Mouse (Mus musculus) right cerebral cortex, postnatal 36 days (tissue): Measurements from ENCODE around the gene Neo1.
A peak's percentile ranks its signal among the peaks of the same experiment; 100 is the strongest.
"Not testable (repeated sequence)": the region's sequence is repeated elsewhere in the genome, so short reads cannot be mapped to it uniquely, and the experiment has no call there.

Source experiments
- DNase-seq, 2 experiments: peaks; one replicate each; pipeline ENCODE4 v3.0.0; 2022; ENCODE audit warnings: low spot score in 2 of 2, mixed read lengths in 1 of 2

Gene Neo1

GRCm38 (mm10) chr9:58989255-58989928 lies 46.8 kb downstream of the Neo1 start:
- no peak for DNase-seq

GRCm38 (mm10) chr9:58979034-58979433 lies 57.2 kb downstream of the Neo1 start:
- no peak for DNase-seq

DNA sequence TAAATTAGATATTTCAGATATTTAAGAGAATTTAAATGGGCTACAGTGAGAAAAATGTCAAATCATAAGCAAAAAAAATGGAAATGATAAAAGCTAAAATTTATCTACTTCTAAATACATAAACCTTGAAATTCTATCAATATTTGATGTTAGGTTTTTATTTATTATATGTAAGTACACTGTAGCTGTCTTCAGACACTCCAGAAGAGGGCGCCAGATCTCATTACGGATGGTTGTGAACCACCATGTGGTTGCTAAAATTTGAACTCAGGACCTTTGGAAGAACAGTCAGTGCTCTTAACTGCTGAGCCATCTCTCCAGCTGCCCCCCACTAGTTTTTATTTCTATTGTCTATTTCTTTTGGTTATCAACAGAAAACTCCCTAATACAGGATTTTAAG lies 65.1 kb downstream of the Neo1 start:
- DNase-seq, result not testable (repeated sequence)

DNA sequence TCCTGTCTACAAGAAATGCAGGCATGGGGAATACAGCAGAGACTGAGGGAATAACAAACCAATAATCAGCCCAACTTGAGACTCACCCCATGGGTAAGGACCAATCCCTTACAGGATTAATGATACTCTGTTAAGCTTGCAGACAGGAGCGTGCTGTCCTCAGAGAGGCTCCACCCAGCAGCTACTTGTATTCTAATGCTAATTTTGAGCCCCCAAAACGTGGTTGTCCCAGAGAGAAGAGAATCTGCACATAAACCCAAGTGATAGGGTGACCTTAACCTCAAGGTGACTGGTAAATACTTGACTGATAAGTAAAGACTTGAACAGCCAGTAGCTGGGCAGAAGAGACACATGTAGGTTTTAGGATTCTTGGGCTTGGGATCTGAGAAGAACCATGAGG lies 68.9 kb downstream of the Neo1 start:
- no peak for DNase-seq

DNA sequence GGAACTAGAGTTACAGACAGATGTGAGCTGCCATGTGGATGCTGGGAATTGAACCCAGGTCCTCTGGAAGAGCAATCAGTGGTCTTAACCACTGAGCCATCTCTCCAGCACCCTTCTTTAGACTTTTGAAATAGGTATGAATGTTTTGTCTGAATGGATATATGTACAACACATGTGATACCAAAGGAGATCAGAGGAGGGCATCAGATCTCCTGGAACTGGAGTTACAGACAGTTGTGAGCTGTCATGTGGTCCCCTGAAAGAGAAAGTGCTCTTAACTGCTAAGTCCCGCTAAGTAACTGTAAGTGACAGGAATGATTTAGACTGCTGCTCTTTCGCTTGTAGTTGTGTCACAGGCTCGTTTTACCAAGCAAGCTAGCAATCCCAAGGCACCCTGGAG lies 80.7 kb downstream of the Neo1 start:
- DNase-seq, result no peak

DNA sequence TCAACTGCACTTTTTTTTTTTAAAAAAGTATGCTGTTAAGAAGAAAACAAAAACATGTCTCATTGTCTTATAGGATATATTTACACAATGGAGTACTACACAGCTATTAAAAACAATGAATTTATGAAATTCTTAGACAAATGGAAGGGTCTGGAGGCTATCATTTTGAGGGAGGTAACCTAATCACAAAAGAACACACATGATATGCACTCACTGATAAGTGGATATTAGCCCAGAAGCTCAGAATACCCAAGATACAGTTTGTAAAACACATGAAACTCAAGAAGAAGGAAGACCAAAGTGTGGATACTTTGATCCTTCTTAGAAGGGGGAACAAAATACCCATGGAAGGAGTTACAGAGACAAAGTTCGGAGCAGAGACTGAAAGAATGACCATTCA lies 90.3 kb downstream of the Neo1 start:
- not testable (repeated sequence) for DNase-seq

- no peak for DNase-seq
Measured at GRCm38 (mm10) chr9:58934776-58935175, 101.5 kb downstream of the Neo1 start.

DNA sequence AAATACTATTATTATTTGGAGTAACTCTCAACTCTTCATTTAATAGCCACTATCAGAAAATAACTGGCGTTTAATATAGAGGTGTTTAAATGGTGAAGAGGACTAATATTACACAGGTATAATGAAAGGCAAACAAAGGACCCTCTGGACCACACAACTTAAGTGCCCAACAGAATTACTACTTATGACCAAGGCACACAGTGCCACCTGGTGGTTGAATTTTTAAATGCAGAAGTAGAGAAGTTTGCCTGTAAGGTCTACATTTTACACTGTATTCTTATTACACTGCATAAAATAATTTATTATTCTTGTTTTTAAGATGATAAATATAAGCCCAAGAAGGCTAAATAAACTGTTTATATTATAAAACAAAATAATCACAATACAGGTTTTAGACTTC lies 108.1 kb downstream of the Neo1 start:
- DNase-seq, result no peak

GRCm38 (mm10) chr9:58902869-58903585 lies 133.2 kb downstream of the Neo1 start:
- peak in 1 of 2 experiments; percentile 11 for DNase-seq

- no peak for DNase-seq
Measured at GRCm38 (mm10) chr9:58899602-58900001, 136.6 kb downstream of the Neo1 start.

DNA sequence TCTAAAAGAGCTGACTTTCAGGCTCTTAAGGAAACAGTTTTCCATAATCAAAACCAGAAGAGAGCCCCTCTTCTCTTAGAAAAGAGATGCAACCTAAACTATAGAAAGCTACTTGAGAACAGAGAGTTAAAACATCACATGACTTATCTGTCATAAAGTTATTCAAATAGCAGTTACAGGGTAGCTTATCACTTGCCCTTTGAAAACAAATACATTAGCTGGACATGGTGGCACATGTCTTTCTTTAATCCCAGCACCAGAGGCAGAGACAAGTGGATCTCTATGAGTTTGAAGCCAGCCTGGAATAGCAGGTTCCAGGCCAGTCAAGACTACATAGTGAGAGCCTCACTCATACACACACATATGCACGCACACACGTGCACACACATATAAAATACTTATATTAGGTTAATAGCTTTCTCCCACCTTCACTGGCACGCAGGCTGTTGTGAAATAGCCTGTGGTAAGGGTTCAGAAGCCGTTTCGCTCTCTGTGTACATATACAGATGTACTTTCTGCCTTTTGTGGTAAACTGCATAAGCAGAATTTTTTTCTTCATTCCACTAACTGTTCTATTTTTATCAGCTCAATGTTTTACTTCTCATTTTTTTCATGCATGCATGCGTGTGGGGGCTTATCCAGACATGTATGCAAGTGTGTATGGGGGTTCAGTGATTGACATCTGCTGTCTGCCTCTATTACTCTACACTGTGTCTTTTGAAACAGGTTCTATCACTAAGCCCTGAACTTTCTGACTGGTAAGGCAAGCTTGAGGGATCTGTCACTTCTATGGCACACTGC lies 144.2 kb downstream of the Neo1 start:
- no peak for DNase-seq

DNA sequence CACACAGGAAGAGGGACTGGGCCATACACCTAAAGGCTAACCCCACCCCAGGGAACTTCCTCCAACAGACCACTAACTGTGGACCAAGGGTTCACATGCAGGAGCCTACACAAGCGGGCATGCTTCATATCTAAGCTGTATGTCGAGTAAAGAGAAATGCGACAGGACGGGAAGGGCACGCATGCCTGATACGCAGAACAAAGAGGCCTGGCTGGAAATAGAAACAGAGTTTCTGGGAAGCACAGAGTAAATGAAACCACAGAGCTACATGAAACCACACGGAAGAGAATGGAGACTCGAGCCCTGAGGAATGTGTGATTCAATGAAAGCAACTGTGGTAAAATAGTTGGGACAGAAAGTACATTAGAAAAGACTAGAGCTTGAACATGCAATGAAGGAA lies 145.3 kb downstream of the Neo1 start:
- DNase-seq, result no peak

DNA sequence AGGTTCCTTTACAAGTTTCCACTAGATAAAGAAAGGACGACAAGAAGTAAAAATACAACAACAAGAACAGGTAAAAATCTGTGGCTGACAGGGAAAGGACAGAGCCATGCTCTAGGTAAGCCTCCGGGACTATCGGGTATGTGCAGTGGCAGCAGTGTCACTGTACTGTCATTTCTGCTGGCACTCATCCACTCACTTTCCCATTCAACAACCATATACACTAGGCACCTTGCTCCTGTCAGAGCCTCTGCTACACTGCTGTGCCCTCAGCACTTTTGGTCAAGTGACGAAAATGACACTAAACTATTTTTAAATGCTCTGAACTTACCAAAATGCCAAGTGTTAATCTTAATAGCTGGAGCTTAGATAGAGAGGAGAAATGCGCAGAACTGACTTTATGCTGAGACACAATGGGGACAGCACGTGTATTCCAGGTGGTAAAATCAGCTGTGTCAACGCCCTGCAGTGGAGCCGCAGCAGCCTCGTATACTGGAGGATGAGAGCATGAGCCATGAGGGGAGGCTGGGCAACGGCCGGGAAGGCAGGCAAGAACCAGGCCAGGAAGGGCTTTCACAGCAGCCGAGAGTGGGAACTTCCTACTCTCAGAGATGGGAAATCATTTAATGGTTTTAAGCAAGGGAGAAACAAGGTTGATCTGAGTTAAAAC lies 146.3 kb downstream of the Neo1 start:
- DNase-seq, result no peak

- DNase-seq, result no peak
Measured at GRCm38 (mm10) chr9:58882686-58883085, 153.6 kb downstream of the Neo1 start.

DNA sequence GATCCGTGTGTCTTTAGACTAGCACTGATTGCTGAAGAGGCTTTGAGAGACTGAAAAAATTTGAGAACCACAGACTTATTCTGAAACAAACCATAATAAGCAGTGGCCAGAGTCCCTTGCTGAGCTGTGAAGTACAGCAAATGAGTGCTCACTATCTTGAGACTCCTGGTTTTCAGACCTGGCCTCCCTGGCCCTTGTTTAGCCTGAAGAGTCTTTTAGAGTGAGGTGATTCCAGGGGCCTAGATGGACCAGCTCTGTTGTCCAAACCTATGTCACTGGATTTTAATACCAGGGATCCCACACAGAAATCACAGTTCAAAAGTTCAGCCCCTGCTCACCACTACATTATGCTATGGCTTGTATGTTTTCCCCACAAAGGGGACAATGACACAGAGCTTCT lies 156.4 kb downstream of the Neo1 start:
- no peak for DNase-seq

GRCm38 (mm10) chr9:58876946-58877625 lies 159.2 kb downstream of the Neo1 start:
- DNase-seq, result no peak

- DNase-seq, result no peak
Measured at GRCm38 (mm10) chr9:58875439-58875838, 160.8 kb downstream of the Neo1 start.

DNA sequence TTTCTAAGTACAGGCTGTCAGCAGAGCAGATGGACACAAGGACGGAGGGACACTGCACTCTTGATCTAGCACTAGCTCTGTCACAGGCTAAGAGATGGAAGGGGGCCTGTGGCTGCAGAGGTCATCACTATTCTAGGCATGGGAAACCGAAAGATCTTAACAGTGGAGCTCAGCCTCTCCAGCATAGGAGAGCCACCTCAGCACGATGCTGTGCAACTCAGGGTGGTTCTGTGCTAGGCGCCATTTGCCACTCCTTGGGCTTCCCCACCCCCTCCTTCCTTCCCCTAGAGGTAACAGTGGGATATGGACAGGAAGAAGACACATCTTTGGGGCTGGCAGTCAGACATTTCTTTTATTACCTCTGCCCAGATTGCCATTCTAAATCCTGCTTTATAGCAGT lies 161.9 kb downstream of the Neo1 start:
- DNase-seq, result no peak

DNA sequence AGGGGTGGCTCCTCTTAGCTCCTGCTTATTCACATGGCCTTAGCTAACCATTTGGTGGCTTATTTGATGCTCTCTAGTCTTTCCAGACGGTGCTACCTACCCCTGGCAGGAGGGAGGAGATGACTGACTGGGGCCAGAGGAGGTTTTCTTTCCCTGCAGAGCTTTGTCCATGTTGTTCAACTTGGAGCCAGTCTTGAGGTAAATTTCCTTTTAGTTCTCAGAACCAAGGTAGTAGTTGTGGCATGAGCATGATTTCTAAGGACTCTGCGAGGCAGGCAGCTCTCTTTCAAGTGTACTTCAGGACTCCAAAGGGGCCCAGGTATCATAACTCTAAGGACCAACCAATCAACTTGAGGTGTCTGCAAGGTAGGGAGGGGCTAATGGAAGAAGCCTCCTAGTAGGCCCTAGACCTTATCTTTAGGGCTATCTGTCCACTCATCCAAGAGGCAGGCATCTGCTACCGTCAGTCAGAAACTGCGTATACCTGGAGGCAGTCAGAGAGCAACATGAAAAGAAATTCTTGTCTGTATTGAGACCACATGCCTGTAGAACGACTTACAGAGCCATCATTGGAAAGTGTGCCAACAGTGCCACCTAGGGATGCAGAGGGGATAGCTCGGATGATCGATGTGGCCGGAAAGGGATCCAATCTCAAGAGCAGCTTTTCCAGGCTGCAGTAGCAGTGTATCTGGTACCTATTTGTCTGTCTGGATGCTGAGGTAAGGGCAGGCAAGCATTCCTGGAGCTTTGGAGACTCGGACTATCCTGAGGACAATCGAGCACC lies 162.5 kb downstream of the Neo1 start:
- peak; percentile 43 to 45 for DNase-seq

DNA sequence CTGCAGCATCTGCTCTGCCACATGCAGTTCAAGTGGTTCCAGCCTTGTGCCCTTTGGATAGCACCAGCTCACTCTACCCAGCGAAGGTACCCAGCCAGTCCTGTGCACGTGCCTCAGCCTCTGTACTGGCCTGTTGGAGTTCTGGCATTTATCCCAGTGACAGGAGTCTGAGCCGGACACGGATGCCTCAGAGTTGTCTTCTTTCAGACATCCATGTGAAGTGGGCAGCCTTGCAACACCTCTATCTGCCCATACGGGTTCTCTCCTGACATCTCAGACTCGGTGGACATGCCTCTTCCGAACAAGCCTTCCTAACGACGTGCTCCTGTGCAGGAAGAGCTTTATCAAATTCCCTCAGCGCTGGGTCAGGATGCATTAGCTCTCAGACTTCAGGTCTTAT lies 165.1 kb downstream of the Neo1 start:
- no peak for DNase-seq

DNA sequence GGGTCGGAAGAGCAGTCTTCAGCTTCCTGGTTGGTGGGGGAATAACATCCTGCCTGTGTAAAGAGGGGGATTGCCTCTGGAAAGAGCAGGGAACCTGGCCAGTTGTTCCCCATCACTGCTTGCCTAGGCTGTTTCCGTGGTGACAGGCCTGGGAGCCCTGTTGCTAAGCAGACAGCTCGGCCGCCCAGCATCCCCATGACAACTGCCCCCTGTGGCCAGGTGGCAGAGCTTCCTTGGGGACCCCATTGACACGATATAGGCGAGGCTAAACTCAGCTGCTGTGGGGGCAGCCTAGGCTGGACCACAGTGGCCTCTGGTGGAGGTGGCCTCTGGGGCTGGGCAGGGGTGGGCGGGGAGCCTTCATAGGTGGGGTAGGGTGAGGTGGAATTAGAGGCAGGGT lies 172.4 kb downstream of the Neo1 start:
- DNase-seq, result no peak
